Mouse (Mus musculus) liver, adult 2 months (tissue): ENCODE results near the gene Fbxw9. TPM values are rescaled to one million over a fixed set of nuclear protein-coding genes. Genes with fewer than 3 reads are reported as not detected.
A peak's percentile ranks its signal among the peaks of the same experiment; 100 is the strongest.

Experiments used
- DNase-seq: peaks from one replicate; pipeline ENCODE4 v3.0.0-alpha.2; 2011; ENCODE audit warnings: low read depth, low spot score; ENCODE audit errors: extremely low read depth
- H3K27ac ChIP-seq: fragments of 200-500 bp; replicated peaks from 2 replicates; pipeline ENCODE4 v1.5.1; 2012; ENCODE audit warnings: low read depth, mild to moderate bottlenecking, control low read depth, inconsistent platforms, low read length; ENCODE audit not compliant: insufficient read depth
- H3K27me3 ChIP-seq: fragments of 200-500 bp; 2 replicates; pipeline ENCODE4 v1.6.1; 2012; ENCODE audit warnings: mild to moderate bottlenecking, moderate library complexity, low read length, inconsistent platforms; ENCODE audit not compliant: control insufficient read depth, insufficient read depth
- H3K36me3 ChIP-seq: fragments of 200-500 bp; 2 replicates; pipeline ENCODE4 v1.6.1; 2012; ENCODE audit warnings: low read length, inconsistent platforms; ENCODE audit not compliant: control insufficient read depth, insufficient read depth
- H3K4me1 ChIP-seq: fragments of 200-500 bp; 2 replicates; pipeline ENCODE4 v1.6.1; 2011; ENCODE audit warnings: low read length; ENCODE audit not compliant: control insufficient read depth, insufficient read depth
- H3K4me3 ChIP-seq: fragments of 200-500 bp; 2 replicates; pipeline ENCODE4 v1.5.1; 2011; ENCODE audit warnings: low read depth, mild to moderate bottlenecking, control low read depth, low read length, moderate library complexity; ENCODE audit not compliant: insufficient read depth
- H3K79me2 ChIP-seq: fragments of 200-500 bp; 2 replicates; pipeline ENCODE4 v1.6.1; 2012; ENCODE audit warnings: inconsistent platforms, mild to moderate bottlenecking, low read length, moderate library complexity; ENCODE audit not compliant: control insufficient read depth, insufficient read depth
- H3K9ac ChIP-seq: fragments of 200-500 bp; 2 replicates; pipeline ENCODE4 v1.6.1; 2012; ENCODE audit warnings: low read depth, mild to moderate bottlenecking, control low read depth, inconsistent platforms, low read length
- CTCF ChIP-seq: fragments of 200-500 bp; IDR thresholded peaks from 2 replicates; pipeline ENCODE4 v1.5.1; 2011; ENCODE audit warnings: low read depth, low read length, control low read depth
- POLR2A ChIP-seq: fragments of 200-500 bp; IDR thresholded peaks from 2 replicates; pipeline ENCODE4 v1.6.1; 2011; ENCODE audit warnings: low read length, control low read depth; ENCODE audit not compliant: insufficient read depth; ENCODE audit errors: extremely low read depth
- WGBS: fragments of 180-500 bp; shearing (Covaris S2); methylation state at CpG from one replicate; pipeline ENCODE4 v1.1.7; 2018; 5-methylcytosine and 5-hydroxymethylcytosine counted together
- polyA plus RNA-seq: library from polyadenylated mRNA; depleted of rRNA; stranded (reverse); fragments of >200 nt; gene quantifications from 2 replicates; pipeline ENCODE4 v1.2.3, GENCODE M21; 2012
- total RNA-seq: library from RNA; depleted of rRNA; stranded (reverse); fragments of >200 nt; gene quantifications from 2 replicates; pipeline ENCODE4 v1.2.3, GENCODE M21; 2014

Gene Fbxw9
- total and polyA plus RNA-seq, 2 experiments, result 19.9 to 75.4 TPM

- H3K4me1 ChIP-seq, result peaks cover under 1% of the 10 kb centered on the region; the same call in 1 of the 2 replicates
- H3K36me3 ChIP-seq, result peaks cover 23% of the 10 kb centered on the region; the same call in 1 of the 2 replicates
- WGBS, result 95% methylated on average over 6 of the region's 6 CpGs
- no peak overlapping the region for H3K27ac ChIP-seq
- no peak overlapping the region for H3K4me3 ChIP-seq
- no peak for TF ChIP-seq POLR2A
- TF ChIP-seq CTCF, result no peak
- no peaks in the 10 kb centered on the region for H3K27me3 ChIP-seq
- no peak for DNase-seq
- H3K9ac ChIP-seq, result no peak overlapping the region
- H3K79me2 ChIP-seq, result peaks cover 4% of the 10 kb centered on the region; the same call in 1 of the 2 replicates
Observed at GRCm38 (mm10) chr8:85043619-85044018, 16.2 kb upstream of the Fbxw9 start.

GRCm38 (mm10) chr8:85057367-85057766 lies 2.5 kb upstream of the Fbxw9 start:
- Histone ChIP-seq H3K9ac (no peak overlapping the region), H3K4me3 (no peak overlapping the region), H3K27ac (no peak overlapping the region), H3K79me2 (no peaks in the 10 kb centered on the region), H3K4me1 (peaks cover 9% of the 10 kb centered on the region), H3K36me3 (peaks cover 11% of the 10 kb centered on the region), H3K27me3 (no peaks in the 10 kb centered on the region)
- no peak for TF ChIP-seq POLR2A
- no peak for TF ChIP-seq CTCF
- WGBS, result 64% methylated on average over 7 of the region's 7 CpGs
- no peak for DNase-seq

GRCm38 (mm10) chr8:85062603-85063002 lies 2.7 kb downstream of the Fbxw9 start:
- Histone ChIP-seq H3K36me3 (no peaks in the 10 kb centered on the region), H3K4me3 (no peak overlapping the region), H3K27ac (peak overlapping the region; percentile 58), H3K9ac (no peak overlapping the region), H3K4me1 (peaks cover 27% of the 10 kb centered on the region), H3K79me2 (no peaks in the 10 kb centered on the region; the same call in 1 of the 2 replicates), H3K27me3 (no peaks in the 10 kb centered on the region)
- TF ChIP-seq CTCF, result no peak
- 35% methylated on average over 4 of the region's 4 CpGs for WGBS
- DNase-seq, result peak; percentile 93

- no peak overlapping the region for H3K4me3 ChIP-seq
- no peaks in the 10 kb centered on the region; the same call in 1 of the 2 replicates for H3K79me2 ChIP-seq
- H3K9ac ChIP-seq, result peak overlapping the region; percentile 43; the same call in 1 of the 2 replicates
- peak; percentile 88 for DNase-seq
- H3K27ac ChIP-seq, result peak overlapping the region; percentile 85
- H3K4me1 ChIP-seq, result peaks cover 27% of the 10 kb centered on the region
- 18% methylated on average over 2 of the region's 2 CpGs for WGBS
- H3K36me3 ChIP-seq, result no peaks in the 10 kb centered on the region
- H3K27me3 ChIP-seq, result no peaks in the 10 kb centered on the region
- no peak for TF ChIP-seq POLR2A
Observed at GRCm38 (mm10) chr8:85065213-85065612, 5.4 kb downstream of the Fbxw9 start.

- no peak for TF ChIP-seq POLR2A
- no peak for TF ChIP-seq CTCF
- peaks cover 23% of the 10 kb centered on the region for H3K4me1 ChIP-seq
- H3K9ac ChIP-seq, result no peak overlapping the region
- H3K79me2 ChIP-seq, result peaks cover under 1% of the 10 kb centered on the region; the same call in 1 of the 2 replicates
- no peak overlapping the region for H3K27ac ChIP-seq
- H3K4me3 ChIP-seq, result no peak overlapping the region
- H3K27me3 ChIP-seq, result no peaks in the 10 kb centered on the region
- H3K36me3 ChIP-seq, result no peaks in the 10 kb centered on the region
- 96% methylated on average over 2 of the region's 2 CpGs for WGBS
- no peak for DNase-seq
Observed at GRCm38 (mm10) chr8:85067155-85067554, 7.3 kb downstream of the Fbxw9 start.

- no peak for DNase-seq
- Histone ChIP-seq H3K27ac (no peak within 1 kb of the TSS), H3K27me3 (no peaks in the 10 kb centered on the region), H3K9ac (no peak within 1 kb of the TSS), H3K4me1 (peaks cover 20% of the 10 kb centered on the region), H3K36me3 (no peaks in the 10 kb centered on the region), H3K79me2 (peaks cover 5% of the 10 kb centered on the region; the same call in 1 of the 2 replicates), H3K4me3 (no peak within 1 kb of the TSS)
- TF ChIP-seq CTCF (no peak), POLR2A (0 out of 2 replicates have a peak, but pooled peaks have one; percentile 8)
Observed at GRCm38 (mm10) chr8:85067982-85068381, 8.1 kb downstream of the Fbxw9 start, which contains the start of gene Gm5741. Gene Gm5741 (minus strand): TSS chr8:85067982.
